Mouse (Mus musculus): Measurements from ENCODE around the gene Fam187a. TPM values are rescaled to one million over a fixed set of nuclear protein-coding genes. Genes with fewer than 3 reads are reported as not detected.

Fam187a gene
- polyA plus RNA-seq, 1 experiment = not detected

DNA sequence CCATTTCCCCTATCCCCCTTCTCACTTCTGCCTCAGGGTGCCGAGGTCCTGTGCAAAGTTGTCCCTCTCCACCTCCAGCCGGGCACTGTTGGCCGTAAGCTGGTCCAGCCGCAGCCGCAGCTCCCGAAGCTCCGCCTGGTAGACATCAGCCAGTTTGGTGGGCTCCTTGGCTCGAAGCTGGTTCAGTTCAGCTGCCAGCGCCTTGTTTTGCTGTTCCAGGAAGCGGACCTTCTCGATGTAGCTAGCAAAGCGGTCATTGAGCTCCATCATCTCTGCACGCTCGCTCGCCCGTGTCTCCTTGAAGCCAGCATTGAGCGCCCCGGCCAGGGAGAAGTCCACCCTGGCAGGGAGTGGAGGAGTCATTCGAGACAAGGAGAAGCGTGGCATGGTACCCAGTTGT lies 11.7 kb downstream of the Fam187a start:
- no peak for DNase-seq
- TF ChIP-seq POLR2A (IDR thresholded peaks at IDR 0.05; ENCODE audit: borderline replicate concordance, insufficient read depth, low read length) (no peak), CTCF (IDR thresholded peaks at IDR 0.05; ENCODE audit: borderline replicate concordance, insufficient read depth, low read depth, low read length) (no peak)
- no peaks in the 10 kb centered on the region for H3K27me3 ChIP-seq (ENCODE audit: control insufficient read depth, insufficient read depth, low read length)
- no peak overlapping the region for H3K27ac ChIP-seq (ENCODE audit: insufficient read depth, low read length)
- H3K4me3 ChIP-seq (replicated peaks; ENCODE audit: insufficient read depth, low read depth, low read length) = no peak overlapping the region
- H3K4me1 ChIP-seq (ENCODE audit: control insufficient read depth, insufficient read depth, low read length) = peaks cover 12% of the 10 kb centered on the region; the same call in 1 of the 2 replicates
- WGBS = 57% methylated on average over 20 of the region's 20 CpGs

GRCm38 (mm10) chr11:102898408-102898807 lies 13.4 kb downstream of the Fam187a start:
- DNase-seq = peak; percentile 82 to 87
- H3K4me1 ChIP-seq (ENCODE audit: control insufficient read depth, insufficient read depth, low read length) = peaks cover 12% of the 10 kb centered on the region; the same call in 1 of the 2 replicates
- no peak overlapping the region for H3K4me3 ChIP-seq (replicated peaks; ENCODE audit: insufficient read depth, low read depth, low read length)
- H3K27me3 ChIP-seq (ENCODE audit: control insufficient read depth, insufficient read depth, low read length) = no peaks in the 10 kb centered on the region
- TF ChIP-seq POLR2A (IDR thresholded peaks at IDR 0.05; ENCODE audit: borderline replicate concordance, insufficient read depth, low read length) = no peak
- TF ChIP-seq CTCF (IDR thresholded peaks at IDR 0.05; ENCODE audit: borderline replicate concordance, insufficient read depth, low read depth, low read length) = no peak
- 8% methylated on average over 9 of the region's 9 CpGs for WGBS
- peak overlapping the region; percentile 24; the same call in 1 of the 2 replicates for H3K27ac ChIP-seq (ENCODE audit: insufficient read depth, low read length)

DNA sequence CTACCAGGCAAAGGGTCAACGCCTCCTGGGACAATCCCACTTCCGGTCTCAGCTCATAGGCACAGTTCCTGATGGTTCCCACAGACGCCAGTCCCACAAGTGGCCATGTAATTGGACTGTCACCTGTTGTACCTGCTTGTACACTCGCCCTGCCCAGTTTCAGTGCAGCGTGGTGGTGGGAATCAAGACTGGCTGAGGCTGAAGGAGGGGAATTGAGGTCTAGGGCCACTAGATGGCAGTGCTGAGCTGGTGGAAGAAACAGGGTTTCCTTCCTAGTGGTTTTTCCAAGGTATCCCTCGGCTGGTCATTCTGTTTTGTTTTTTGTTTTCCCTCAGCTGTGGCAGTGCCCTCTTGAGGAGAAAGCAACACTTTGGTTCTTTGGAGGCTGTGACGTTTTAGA lies 15.8 kb downstream of the Fam187a start, which contains the start of gene Gfap:
TSS of gene Gfap (minus strand) at position 150 of the 400 bp plus-strand sequence.
- Histone ChIP-seq H3K27me3 (ENCODE audit: control insufficient read depth, insufficient read depth, low read length) (no peaks in the 10 kb centered on the region), H3K4me3 (replicated peaks; ENCODE audit: insufficient read depth, low read depth, low read length) (no peak within 1 kb of the TSS), H3K4me1 (ENCODE audit: control insufficient read depth, insufficient read depth, low read length) (peaks cover 12% of the 10 kb centered on the region; the same call in 1 of the 2 replicates), H3K27ac (ENCODE audit: insufficient read depth, low read length) (no peak within 1 kb of the TSS)
- DNase-seq = peak; percentile 77 to 87
- 10% methylated on average over 7 of the region's 7 CpGs for WGBS
- no peak for TF ChIP-seq POLR2A (IDR thresholded peaks at IDR 0.05; ENCODE audit: borderline replicate concordance, insufficient read depth, low read length)
- peak; percentile 95 for TF ChIP-seq CTCF (IDR thresholded peaks at IDR 0.05; ENCODE audit: borderline replicate concordance, insufficient read depth, low read depth, low read length)

DNA sequence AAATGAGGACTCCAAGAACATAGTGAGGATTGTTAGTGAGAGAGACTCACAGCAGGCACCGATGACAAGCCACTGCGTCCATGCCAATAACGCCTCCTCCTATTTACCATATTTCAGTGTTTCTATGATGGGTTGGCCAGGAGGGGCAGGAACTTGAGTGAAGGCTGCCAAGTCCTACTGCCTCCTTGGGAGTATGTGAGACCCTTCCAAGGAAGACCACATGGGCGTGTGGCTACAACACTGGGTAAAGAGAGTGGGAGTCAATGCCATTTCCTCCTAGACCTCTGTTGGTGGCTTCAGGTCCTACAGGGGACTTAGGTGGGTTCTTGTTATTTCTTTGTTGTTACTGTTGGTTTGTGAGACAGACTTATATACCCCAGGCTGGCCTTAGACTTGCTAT lies 16.2 kb downstream of the Fam187a start:
- DNase-seq = no peak
- 17% methylated on average over 4 of the region's 4 CpGs for whole genome bisulfite sequencing
- no peak overlapping the region for H3K27ac ChIP-seq (ENCODE audit: insufficient read depth, low read length)
- H3K4me3 ChIP-seq (replicated peaks; ENCODE audit: insufficient read depth, low read depth, low read length) = no peak overlapping the region
- no peak for TF ChIP-seq POLR2A (IDR thresholded peaks at IDR 0.05; ENCODE audit: borderline replicate concordance, insufficient read depth, low read length)
- TF ChIP-seq CTCF (IDR thresholded peaks at IDR 0.05; ENCODE audit: borderline replicate concordance, insufficient read depth, low read depth, low read length) = no peak
- peaks cover 12% of the 10 kb centered on the region; the same call in 1 of the 2 replicates for H3K4me1 ChIP-seq (ENCODE audit: control insufficient read depth, insufficient read depth, low read length)
- no peaks in the 10 kb centered on the region for H3K27me3 ChIP-seq (ENCODE audit: control insufficient read depth, insufficient read depth, low read length)

- DNase-seq = no peak
- 95% methylated on average over 5 of the region's 5 CpGs for WGBS
- no peak overlapping the region for H3K4me3 ChIP-seq (replicated peaks; ENCODE audit: insufficient read depth, low read depth, low read length)
- H3K27me3 ChIP-seq (ENCODE audit: control insufficient read depth, insufficient read depth, low read length) = no peaks in the 10 kb centered on the region
- TF ChIP-seq POLR2A (IDR thresholded peaks at IDR 0.05; ENCODE audit: borderline replicate concordance, insufficient read depth, low read length) = no peak
- TF ChIP-seq CTCF (IDR thresholded peaks at IDR 0.05; ENCODE audit: borderline replicate concordance, insufficient read depth, low read depth, low read length) = no peak
- H3K27ac ChIP-seq (ENCODE audit: insufficient read depth, low read length) = no peak overlapping the region
- H3K4me1 ChIP-seq (ENCODE audit: control insufficient read depth, insufficient read depth, low read length) = peaks cover 12% of the 10 kb centered on the region; the same call in 1 of the 2 replicates
These were observed 17.1 kb downstream of the Fam187a start for GRCm38 (mm10) chr11:102902107-102902506.

DNA sequence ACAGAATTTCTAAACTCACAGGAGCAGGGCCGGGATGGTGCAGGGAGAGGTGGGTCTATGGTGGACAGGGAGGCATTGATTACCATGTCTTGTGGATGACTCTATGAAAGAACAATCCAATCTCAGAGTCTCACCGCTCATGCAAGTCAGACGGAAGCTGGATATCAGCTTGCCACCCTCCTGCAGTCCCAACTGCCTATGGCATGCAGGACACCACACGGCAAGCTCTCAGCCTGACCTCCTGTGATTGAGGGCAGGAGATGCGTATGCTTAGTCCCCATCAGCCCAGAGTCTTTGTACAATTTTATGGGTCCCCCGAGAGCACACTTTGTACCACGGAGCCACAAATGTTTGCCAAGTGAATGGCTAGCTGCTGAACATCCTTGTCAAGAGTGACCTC lies 18.7 kb downstream of the Fam187a start:
- Histone ChIP-seq H3K27me3 (ENCODE audit: control insufficient read depth, insufficient read depth, low read length) (no peaks in the 10 kb centered on the region), H3K27ac (ENCODE audit: insufficient read depth, low read length) (no peak overlapping the region), H3K4me3 (replicated peaks; ENCODE audit: insufficient read depth, low read depth, low read length) (no peak overlapping the region), H3K4me1 (ENCODE audit: control insufficient read depth, insufficient read depth, low read length) (peaks cover 6% of the 10 kb centered on the region; the same call in 1 of the 2 replicates)
- DNase-seq = peak in 1 of 2 experiments; percentile 4
- TF ChIP-seq CTCF (IDR thresholded peaks at IDR 0.05; ENCODE audit: borderline replicate concordance, insufficient read depth, low read depth, low read length) = no peak
- whole genome bisulfite sequencing = 79% methylated on average over 7 of the region's 7 CpGs

- no peaks in the 10 kb centered on the region for H3K27me3 ChIP-seq (ENCODE audit: control insufficient read depth, insufficient read depth, low read length)
- TF ChIP-seq POLR2A (IDR thresholded peaks at IDR 0.05; ENCODE audit: borderline replicate concordance, insufficient read depth, low read length) (no peak), CTCF (IDR thresholded peaks at IDR 0.05; ENCODE audit: borderline replicate concordance, insufficient read depth, low read depth, low read length) (no peak)
- no peak overlapping the region for H3K27ac ChIP-seq (ENCODE audit: insufficient read depth, low read length)
- WGBS = 64% methylated on average over 7 of the region's 7 CpGs
- no peak overlapping the region for H3K4me3 ChIP-seq (replicated peaks; ENCODE audit: insufficient read depth, low read depth, low read length)
- no peaks in the 10 kb centered on the region for H3K4me1 ChIP-seq (ENCODE audit: control insufficient read depth, insufficient read depth, low read length)
- no peak for DNase-seq
These were observed 26.4 kb downstream of the Fam187a start for GRCm38 (mm10) chr11:102911376-102911775.

GRCm38 (mm10) chr11:102915380-102915779 lies 30.4 kb downstream of the Fam187a start:
- DNase-seq = no peak
- H3K4me1 ChIP-seq (ENCODE audit: control insufficient read depth, insufficient read depth, low read length) = no peaks in the 10 kb centered on the region
- no peak overlapping the region for H3K4me3 ChIP-seq (replicated peaks; ENCODE audit: insufficient read depth, low read depth, low read length)
- TF ChIP-seq POLR2A (IDR thresholded peaks at IDR 0.05; ENCODE audit: borderline replicate concordance, insufficient read depth, low read length) (no peak), CTCF (IDR thresholded peaks at IDR 0.05; ENCODE audit: borderline replicate concordance, insufficient read depth, low read depth, low read length) (no peak)
- 87% methylated on average over 9 of the region's 9 CpGs for WGBS
- no peaks in the 10 kb centered on the region for H3K27me3 ChIP-seq (ENCODE audit: control insufficient read depth, insufficient read depth, low read length)
- no peak overlapping the region for H3K27ac ChIP-seq (ENCODE audit: insufficient read depth, low read length)

Data from cerebellum, adult 2 months (tissue).